20 mouse cellular contexts compared by ENCODE assay signal in genomic region chr5:74242654-74243053, GRCm38 (mm10). TPM values are rescaled to one million over a fixed set of nuclear protein-coding genes. Genes with fewer than 3 reads are reported as not detected.
DNase-seq lines count a peak whose midpoint lies in the region; ATAC-seq and TF ChIP-seq lines count a peak whose summit lies in the region.
"Had no signal": no experiment of that assay in that cellular context is flagged by ENCODE, and none has a peak within 500 bp of the region (broad histone marks: within the 10 kb centered on the region; RNA-seq: fewer than 3 reads in every experiment).

No protein-coding gene starts in this region.

- no peak for TF ChIP-seq CTCF in liver, adult 2 months (IDR thresholded peaks at IDR 0.05; ENCODE audit: low read depth, low read length)
- TF ChIP-seq CTCF in stomach, postnatal 0 days (IDR thresholded peaks at IDR 0.05; ENCODE audit: low read depth) = no peak

- no peak for TF ChIP-seq POLR2A in liver, adult 2 months (IDR thresholded peaks at IDR 0.05; ENCODE audit: extremely low read depth, insufficient read depth, low read length)

- whole genome bisulfite sequencing in liver, adult 2 months = 39% methylated on average over 3 of the region's 3 CpGs
- WGBS in liver, embryonic 11.5 days = 68% methylated on average over 3 of the region's 3 CpGs
- 34% methylated on average over 3 of the region's 3 CpGs for WGBS in stomach, embryonic 14.5 days
- 34% methylated on average over 3 of the region's 3 CpGs for WGBS in stomach, postnatal 0 days
- 42% methylated on average over 3 of the region's 3 CpGs for WGBS in stomach, embryonic 16.5 days

- no peak overlapping the region for H3K9ac ChIP-seq in liver, adult 2 months (ENCODE audit: low read depth, low read length)
- H3K9ac ChIP-seq in liver, embryonic 11.5 days (ENCODE audit: low read depth, low read length) = no peak overlapping the region
- no peak overlapping the region for H3K9ac ChIP-seq in stomach, embryonic 14.5 days (replicated peaks; ENCODE audit: low read depth, low read length)
- no peak overlapping the region for H3K9ac ChIP-seq in stomach, postnatal 0 days (ENCODE audit: low read length)
- H3K9ac ChIP-seq in stomach, embryonic 16.5 days (ENCODE audit: low read length) = no peak overlapping the region
- H3K9ac ChIP-seq: forebrain, embryonic 13.5 days; hindbrain, embryonic 14.5 days had no signal

- TF ChIP-seq EP300 in stomach, postnatal 0 days (optimal IDR thresholded peaks at IDR 0.05) = no peak

- no peaks in the 10 kb centered on the region for H3K9me3 ChIP-seq in liver, embryonic 11.5 days (ENCODE audit: control insufficient read depth, low read length)
- no peaks in the 10 kb centered on the region for H3K9me3 ChIP-seq in stomach, embryonic 14.5 days (ENCODE audit: control insufficient read depth, low read depth, low read length)
- H3K9me3 ChIP-seq in stomach, postnatal 0 days (ENCODE audit: control insufficient read depth, low read length) = no peaks in the 10 kb centered on the region
- H3K9me3 ChIP-seq in stomach, embryonic 16.5 days (replicated peaks; ENCODE audit: control insufficient read depth, low read length) = no peaks in the 10 kb centered on the region
- H3K9me3 ChIP-seq: forebrain, embryonic 10.5 days; forebrain, embryonic 13.5 days had no signal

- H3K4me3 ChIP-seq in liver, adult 2 months (ENCODE audit: insufficient read depth, low read depth, low read length) = no peak overlapping the region
- H3K4me3 ChIP-seq in liver, embryonic 11.5 days (ENCODE audit: low read depth, low read length) = no peak overlapping the region
- no peak overlapping the region for H3K4me3 ChIP-seq in stomach, embryonic 14.5 days (ENCODE audit: low read depth, low read length)
- no peak overlapping the region for H3K4me3 ChIP-seq in stomach, postnatal 0 days (ENCODE audit: low read depth, low read length)
- H3K4me3 ChIP-seq in stomach, embryonic 16.5 days (replicated peaks; ENCODE audit: low read length) = no peak overlapping the region
- H3K4me3 ChIP-seq: forebrain, embryonic 10.5 days; forebrain, embryonic 13.5 days had no signal

- H3K36me3 ChIP-seq in liver, adult 2 months (ENCODE audit: control insufficient read depth, insufficient read depth, low read length) = no peaks in the 10 kb centered on the region
- no peaks in the 10 kb centered on the region for H3K36me3 ChIP-seq in liver, embryonic 11.5 days (ENCODE audit: control insufficient read depth, insufficient read depth, low read length)
- no peaks in the 10 kb centered on the region for H3K36me3 ChIP-seq in stomach, embryonic 14.5 days (ENCODE audit: control insufficient read depth, insufficient read depth, low read length)
- no peaks in the 10 kb centered on the region for H3K36me3 ChIP-seq in stomach, postnatal 0 days (ENCODE audit: control insufficient read depth, insufficient read depth, low read length)
- no peaks in the 10 kb centered on the region for H3K36me3 ChIP-seq in stomach, embryonic 16.5 days (ENCODE audit: control insufficient read depth, insufficient read depth, low read length)
- H3K36me3 ChIP-seq: forebrain, embryonic 10.5 days had no signal

- H3K4me2 ChIP-seq in liver, embryonic 11.5 days = no peak overlapping the region
- H3K4me2 ChIP-seq in stomach, embryonic 14.5 days (replicated peaks; ENCODE audit: low read depth, low read length) = no peak overlapping the region
- H3K4me2 ChIP-seq in stomach, postnatal 0 days (replicated peaks; ENCODE audit: low read depth) = no peak overlapping the region
- H3K4me2 ChIP-seq in stomach, embryonic 16.5 days (ENCODE audit: low read depth, low read length) = no peak overlapping the region
- H3K4me2 ChIP-seq: forebrain, embryonic 13.5 days; heart, embryonic 11.5 days; hindbrain, embryonic 14.5 days had no signal

- no peaks in the 10 kb centered on the region for H3K27me3 ChIP-seq in liver, adult 2 months (ENCODE audit: control insufficient read depth, insufficient read depth, low read length)
- no peaks in the 10 kb centered on the region for H3K27me3 ChIP-seq in liver, embryonic 11.5 days (replicated peaks; ENCODE audit: control insufficient read depth, insufficient read depth, low read length)
- no peaks in the 10 kb centered on the region for H3K27me3 ChIP-seq in stomach, embryonic 14.5 days (ENCODE audit: control insufficient read depth, insufficient read depth, low read length)
- no peaks in the 10 kb centered on the region for H3K27me3 ChIP-seq in stomach, postnatal 0 days (ENCODE audit: control insufficient read depth, insufficient read depth, low read length)
- no peaks in the 10 kb centered on the region for H3K27me3 ChIP-seq in stomach, embryonic 16.5 days (ENCODE audit: control insufficient read depth, insufficient read depth, low read length)
- H3K27me3 ChIP-seq: forebrain, embryonic 13.5 days had no signal

- DNase-seq in liver, adult 2 months (ENCODE audit: extremely low read depth, low read depth, low spot score) = peak; percentile 88
- DNase-seq in liver, embryonic 11.5 days (ENCODE audit: low spot score) = no peak
- no peak for DNase-seq in stomach, postnatal 0 days (ENCODE audit: low spot score)
- no peak for DNase-seq in heart, adult 18-20 months
- DNase-seq: adrenal gland, adult 8-10 months; adrenal gland, postnatal 25 days; cerebellum, adult 11-12 months; cerebellum, adult 8-10 months; cerebellum, postnatal 10 days; gastrocnemius, postnatal 10 days; gastrocnemius, postnatal 36 days had no signal

- ATAC-seq in liver, embryonic 11.5 days (replicated peaks; ENCODE audit: low FRiP score) = no peak
- no peak for ATAC-seq in stomach, embryonic 14.5 days (ENCODE audit: insufficient number of reproducible peaks, insufficient read depth, low FRiP score, low read depth)
- ATAC-seq in stomach, postnatal 0 days (ENCODE audit: low FRiP score, low TSS enrichment) = no peak
- ATAC-seq in stomach, embryonic 16.5 days (ENCODE audit: insufficient read depth, low FRiP score) = no peak
- ATAC-seq: CD4-positive, CD25-positive, alpha-beta regulatory T cell, adult 4 months; forebrain, embryonic 13.5 days; forebrain, embryonic 16.5 days; hindbrain, postnatal 0 days had no signal

- peaks cover 8% of the 10 kb centered on the region for H3K4me1 ChIP-seq in liver, adult 2 months (ENCODE audit: control insufficient read depth, insufficient read depth, low read length)
- no peaks in the 10 kb centered on the region; the same call in 1 of the 2 replicates for H3K4me1 ChIP-seq in liver, embryonic 11.5 days (replicated peaks; ENCODE audit: control insufficient read depth, insufficient read depth, low read length)
- peaks cover 29% of the 10 kb centered on the region for H3K4me1 ChIP-seq in stomach, embryonic 14.5 days (ENCODE audit: control insufficient read depth, insufficient read depth, low read length)
- peaks cover 7% of the 10 kb centered on the region; the same call in 1 of the 2 replicates for H3K4me1 ChIP-seq in stomach, postnatal 0 days (replicated peaks; ENCODE audit: control insufficient read depth, insufficient read depth)
- peaks cover 22% of the 10 kb centered on the region for H3K4me1 ChIP-seq in stomach, embryonic 16.5 days (ENCODE audit: control insufficient read depth, insufficient read depth, low read length)

- H3K79me2 ChIP-seq in liver, adult 2 months (ENCODE audit: control insufficient read depth, insufficient read depth, low read length) = no peaks in the 10 kb centered on the region

- peak overlapping the region; percentile 81 for H3K27ac ChIP-seq in liver, adult 2 months (replicated peaks; ENCODE audit: insufficient read depth, low read depth, low read length)
- H3K27ac ChIP-seq in liver, embryonic 11.5 days (ENCODE audit: low read depth, low read length) = no peak overlapping the region
- peak overlapping the region; percentile 3; the same call in 1 of the 2 replicates for H3K27ac ChIP-seq in stomach, embryonic 14.5 days (ENCODE audit: low read length)
- no peak overlapping the region for H3K27ac ChIP-seq in stomach, postnatal 0 days (replicated peaks)
- peak overlapping the region; percentile 9; the same call in 1 of the 2 replicates for H3K27ac ChIP-seq in stomach, embryonic 16.5 days (ENCODE audit: low read length)
- H3K27ac ChIP-seq: forebrain, embryonic 10.5 days; forebrain, embryonic 13.5 days; hindbrain, embryonic 14.5 days; hindbrain, postnatal 0 days had no signal

RNA-seq across cellular contexts. Expression of gene Rasl11b, which starts 47.6 kb away (rescaled TPM):
- total RNA-seq in liver, adult 2 months (2014; rRNA removed) = 1.1 TPM in 2 replicates
- 6.6 and 6.8 TPM in 2 replicates for polyA plus RNA-seq in liver, adult 2 months (2012; rRNA removed)
- 13.9 and 14.7 TPM in 2 replicates for polyA plus RNA-seq in liver, embryonic 11.5 days (2014; fragmentation: Nextera tagmentation; extraction: Ambion mirVana)
- polyA plus RNA-seq in stomach, embryonic 14.5 days (2014; fragmentation: Nextera tagmentation; extraction: Ambion mirVana) = 51.2 and 52.0 TPM in 2 replicates
- 33.6 and 45.0 TPM in 2 replicates for polyA plus RNA-seq in stomach, postnatal 0 days (2015; fragmentation: Nextera tagmentation; extraction: Ambion mirVana)
- polyA plus RNA-seq in stomach, embryonic 16.5 days (2015; fragmentation: Nextera tagmentation; extraction: Ambion mirVana) = 52.8 and 56.1 TPM in 2 replicates
- 10 to 100 TPM; 28.0 to 31.6 TPM for total RNA-seq in heart, adult 18-20 months (2021)

Comparison
In these comparisons a context has a peak if more than half of its experiments do, and no peak if none do; other contexts are left out.
1. H3K27ac ChIP-seq: peak in liver, adult 2 months (single experiment), stomach, embryonic 14.5 days (single experiment) and stomach, embryonic 16.5 days (single experiment); none in liver, embryonic 11.5 days (single experiment) and stomach, postnatal 0 days (single experiment).